Mouse (Mus musculus) ES-E14 (cell line): ENCODE measurements at regions not wholly inside any gene's neighbourhood (a gene's known extent, or its start where the extent isn't known, plus 50 kb on each side); places are given as distances from the start of the nearest gene placed in this dataset.

Experiments used
- DNase-seq: peaks from one replicate; pipeline ENCODE4 v3.0.0-alpha.2; 2013; ENCODE audit warnings: low read depth, low spot score
- H3K27ac ChIP-seq: 2 replicates; pipeline ENCODE4 v1.5.1; 2012; ENCODE audit warnings: low read depth, mild to moderate bottlenecking, low read length, moderate library complexity, mixed read lengths; ENCODE audit not compliant: poor library complexity, insufficient read depth, severe bottlenecking
- H3K36me3 ChIP-seq: 2 replicates; pipeline ENCODE4 v1.6.1; 2012; ENCODE audit warnings: mild to moderate bottlenecking, low read length, moderate library complexity, mixed read lengths; ENCODE audit not compliant: control insufficient read depth, poor library complexity, insufficient read depth, severe bottlenecking
- H3K4me1 ChIP-seq, 2 experiments: fragments of 150-350 bp in 1 of 2; sonication (generic) in 1 of 2; 2 replicates each; pipeline ENCODE4 v1.6.1; 2012; ENCODE audit warnings: low read length in 2 of 2, mild to moderate bottlenecking in 1 of 2, mixed read lengths in 1 of 2; ENCODE audit not compliant: control insufficient read depth in 2 of 2, insufficient read depth in 2 of 2, poor library complexity in 1 of 2
- H3K4me3 ChIP-seq, 2 experiments: fragments of 150-350 bp in 1 of 2; sonication (generic) in 1 of 2; 2 replicates each; pipeline ENCODE4 v1.5.1; 2012; ENCODE audit warnings: low read length in 2 of 2, low read depth in 1 of 2, mild to moderate bottlenecking in 1 of 2, mixed read lengths in 1 of 2; ENCODE audit not compliant: insufficient read depth in 1 of 2, poor library complexity in 1 of 2, severe bottlenecking in 1 of 2
- H3K9ac ChIP-seq: 2 replicates; pipeline ENCODE4 v1.6.1; 2012; ENCODE audit warnings: low read depth, mild to moderate bottlenecking, low read length, mixed read lengths; ENCODE audit not compliant: poor library complexity, insufficient read depth, severe bottlenecking
- H3K9me3 ChIP-seq: fragments of 150-350 bp; sonication (generic); 2 replicates; pipeline ENCODE4 v1.6.1; 2012; ENCODE audit warnings: low read depth, mild to moderate bottlenecking, low read length; ENCODE audit not compliant: control insufficient read depth, insufficient read depth
- CHD2 ChIP-seq: IDR thresholded peaks from 2 replicates; pipeline ENCODE4 v1.6.1; 2014; ENCODE audit warnings: mild to moderate bottlenecking, low read depth, low read length, inconsistent platforms
- HCFC1 ChIP-seq: IDR thresholded peaks from 2 replicates; pipeline ENCODE4 v1.6.1; 2012; ENCODE audit warnings: low read length, inconsistent platforms, borderline replicate concordance; ENCODE audit not compliant: insufficient read depth
- MAFK ChIP-seq: IDR thresholded peaks from 2 replicates; pipeline ENCODE4 v1.6.1; 2014; ENCODE audit warnings: mild to moderate bottlenecking, low read depth, low read length, inconsistent platforms; ENCODE audit not compliant: insufficient read depth
- ZC3H11A ChIP-seq: IDR thresholded peaks from 2 replicates; pipeline ENCODE4 v1.6.1; 2012; ENCODE audit warnings: low read depth, mild to moderate bottlenecking, inconsistent platforms, low read length, borderline replicate concordance
- ZNF384 ChIP-seq: IDR thresholded peaks from 2 replicates; pipeline ENCODE4 v1.6.1; 2012; ENCODE audit warnings: low read depth, low read length, inconsistent platforms
- in situ Hi-C, 2 experiments: fragments of 600-800 bp; cut with MboI; formaldehyde crosslinking; loops; one replicate each; pipeline ENCODE4 v1.15.1; 2025; ENCODE audit warnings: low sequenced_read_pairs in 2 of 2, inconsistent platforms in 1 of 2; ENCODE audit not compliant: unreplicated experiment in 2 of 2

DNA sequence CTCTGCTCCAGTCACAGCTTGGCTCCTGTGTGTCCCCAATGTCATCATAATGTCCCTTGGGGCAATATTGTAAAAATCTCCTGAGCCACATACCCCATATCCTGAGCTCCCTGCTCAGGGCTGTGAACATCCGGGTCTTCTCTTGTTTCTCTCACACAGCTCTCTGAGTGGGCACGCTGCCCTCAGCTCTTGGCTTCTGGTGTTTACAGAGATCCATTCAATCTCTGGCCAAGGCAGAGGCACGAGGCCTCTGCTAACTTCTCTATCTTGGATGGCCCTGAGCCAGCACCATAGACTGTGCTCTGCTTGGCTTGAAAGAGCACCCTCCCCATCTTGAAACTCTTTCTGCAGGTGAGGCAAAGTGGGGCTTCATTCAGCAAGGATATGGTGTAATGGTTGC, 238.2 kb downstream of the Gm26897 start:
- H3K4me3 ChIP-seq: no peak overlapping the region
- in situ Hi-C loops: no loop called here
- H3K9ac ChIP-seq: no peak overlapping the region
- H3K4me1 ChIP-seq: no peaks in the 10 kb centered on the region
- DNase-seq: no peak
- no peaks in the 10 kb centered on the region for H3K36me3 ChIP-seq
- no peaks in the 10 kb centered on the region for H3K9me3 ChIP-seq
- no peak for TF ChIP-seq CHD2
- TF ChIP-seq ZC3H11A: no peak
- H3K27ac ChIP-seq: no peak overlapping the region

- H3K36me3 ChIP-seq: no peaks in the 10 kb centered on the region
- H3K9ac ChIP-seq: no peak overlapping the region
- TF ChIP-seq ZC3H11A (no peak), MAFK (no peak)
- no peak overlapping the region for H3K4me3 ChIP-seq
- no peaks in the 10 kb centered on the region for H3K4me1 ChIP-seq
- in situ Hi-C loops: no loop called here
- H3K27ac ChIP-seq: no peak overlapping the region
- H3K9me3 ChIP-seq: no peaks in the 10 kb centered on the region
- no peak for DNase-seq
Observed at GRCm38 (mm10) chr5:111975686-111976085, 242.0 kb downstream of the Gm26897 start.

GRCm38 (mm10) chr5:111979601-111980000, 245.9 kb downstream of the Gm26897 start:
- no peaks in the 10 kb centered on the region for H3K9me3 ChIP-seq
- no peak overlapping the region for H3K27ac ChIP-seq
- no peak overlapping the region for H3K9ac ChIP-seq
- H3K4me1 ChIP-seq: no peaks in the 10 kb centered on the region
- no peak overlapping the region for H3K4me3 ChIP-seq
- DNase-seq: no peak
- no peak for TF ChIP-seq HCFC1
- no peak for TF ChIP-seq MAFK
- TF ChIP-seq ZC3H11A: no peak
- TF ChIP-seq ZNF384: no peak
- TF ChIP-seq CHD2: no peak
- in situ Hi-C loops: no loop called here
- H3K36me3 ChIP-seq: no peaks in the 10 kb centered on the region

DNA sequence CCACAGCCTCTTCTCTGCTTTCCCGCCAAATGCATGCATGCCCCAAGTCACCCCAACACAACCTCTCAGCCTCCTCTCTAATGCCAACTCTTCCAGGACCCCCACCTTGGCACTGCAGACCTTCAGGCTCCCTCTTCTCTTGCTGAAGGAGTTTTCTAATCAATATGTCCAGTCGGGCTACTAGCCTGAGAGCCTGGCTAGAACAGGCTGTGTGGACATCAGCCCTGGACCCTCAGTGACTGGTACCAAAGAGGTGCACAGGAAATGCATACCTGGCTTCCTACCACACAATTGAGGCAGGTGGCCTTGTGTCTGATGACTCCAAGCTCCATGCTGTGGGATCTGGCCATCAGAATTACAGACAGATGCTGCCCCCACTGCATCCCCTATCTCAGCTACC, 248.4 kb downstream of the Gm26897 start:
- Histone ChIP-seq H3K9me3 (no peaks in the 10 kb centered on the region), H3K36me3 (no peaks in the 10 kb centered on the region), H3K4me1 (no peaks in the 10 kb centered on the region), H3K4me3 (no peak overlapping the region), H3K9ac (no peak overlapping the region), H3K27ac (no peak overlapping the region)
- in situ Hi-C loops: no loop called here
- no peak for DNase-seq
- TF ChIP-seq ZC3H11A: no peak
- TF ChIP-seq MAFK: no peak
- no peak for TF ChIP-seq CHD2
- TF ChIP-seq ZNF384: no peak
- no peak for TF ChIP-seq HCFC1

- Histone ChIP-seq H3K4me1 (no peaks in the 10 kb centered on the region), H3K4me3 (no peak overlapping the region), H3K36me3 (no peaks in the 10 kb centered on the region), H3K9me3 (no peaks in the 10 kb centered on the region), H3K27ac (no peak overlapping the region), H3K9ac (no peak overlapping the region)
- no peak for DNase-seq
- in situ Hi-C loops: no loop called here
- TF ChIP-seq CHD2 (no peak), ZC3H11A (no peak), HCFC1 (no peak), ZNF384 (no peak), MAFK (no peak)
Observed at GRCm38 (mm10) chr5:111985997-111986396, 252.3 kb downstream of the Gm26897 start.
